Mouse (Mus musculus): ENCODE results near the gene Ranbp9.

DNA sequence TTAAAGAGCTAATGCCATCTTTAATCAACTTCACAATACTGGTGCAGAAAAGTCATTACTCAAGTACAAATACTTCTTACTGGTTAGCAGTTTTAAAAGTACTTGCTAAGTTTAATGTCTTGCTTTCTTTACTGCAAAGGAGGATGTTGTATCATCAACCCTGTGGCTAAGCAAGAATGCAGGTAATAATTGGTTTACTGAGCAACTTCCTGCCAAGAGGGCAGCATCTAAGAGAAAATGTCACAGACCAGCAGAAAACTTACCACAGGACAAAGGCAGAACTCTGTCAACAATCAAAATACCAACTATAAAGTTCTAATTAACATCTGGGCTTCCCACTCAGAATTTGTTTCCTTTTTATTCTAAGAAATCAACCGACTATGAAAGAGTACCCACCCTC, 65.8 kb downstream of the Ranbp9 start:
- TF ChIP-seq CTCF (IDR thresholded peaks at IDR 0.05; ENCODE audit: low read depth, low read length) (no peak), GATA1 (IDR thresholded peaks at IDR 0.05; ENCODE audit: borderline replicate concordance, low read length) (no peak), TAL1 (conservative IDR thresholded peaks at IDR 0.05; ENCODE audit: low read depth, low read length) (no peak), POLR2AphosphoS5 (IDR thresholded peaks at IDR 0.05; ENCODE audit: insufficient replicate concordance, low read depth, low read length) (no peak), GATA2 (IDR thresholded peaks at IDR 0.05; ENCODE audit: borderline replicate concordance, low read depth, low read length) (no peak)

All from G1E (cell line).